Mouse (Mus musculus): ENCODE data around the gene Clic4. TPM values are rescaled to one million over a fixed set of nuclear protein-coding genes. Genes with fewer than 3 reads are reported as not detected.

Gene Clic4
- polyA plus RNA-seq, 1 experiment = 34.7 TPM

- no peak overlapping the region for H3K27ac ChIP-seq (ENCODE audit: insufficient read depth, low read length)
- no peak for DNase-seq (ENCODE audit: low read depth in 1 of 2, low spot score in 2 of 2)
- no peaks in the 10 kb centered on the region for H3K27me3 ChIP-seq (ENCODE audit: control insufficient read depth, insufficient read depth, low read length)
- TF ChIP-seq CTCF (IDR thresholded peaks at IDR 0.05; ENCODE audit: extremely low read depth, insufficient read depth, insufficient read length, insufficient replicate concordance) (no peak), POLR2A (IDR thresholded peaks at IDR 0.05; ENCODE audit: low read depth, low read length) (no peak)
- WGBS = 67% methylated on average over 5 of the region's 5 CpGs
- no peaks in the 10 kb centered on the region for H3K36me3 ChIP-seq (ENCODE audit: control insufficient read depth, insufficient read depth, low read length)
- H3K4me1 ChIP-seq (ENCODE audit: control insufficient read depth, insufficient read depth, insufficient read length) = peaks cover 21% of the 10 kb centered on the region
- no peak overlapping the region for H3K4me3 ChIP-seq (ENCODE audit: extremely low read depth, insufficient read depth, insufficient read length)
These were observed 67.9 kb downstream of the Clic4 start for GRCm38 (mm10) chr4:135204666-135205065.

- Histone ChIP-seq H3K4me3 (ENCODE audit: extremely low read depth, insufficient read depth, insufficient read length) (peak overlapping the region; percentile 42), H3K4me1 (ENCODE audit: control insufficient read depth, insufficient read depth, insufficient read length) (peaks cover 21% of the 10 kb centered on the region), H3K27me3 (ENCODE audit: control insufficient read depth, insufficient read depth, low read length) (no peaks in the 10 kb centered on the region), H3K27ac (ENCODE audit: insufficient read depth, low read length) (peak overlapping the region; percentile 87), H3K36me3 (ENCODE audit: control insufficient read depth, insufficient read depth, low read length) (no peaks in the 10 kb centered on the region)
- no peak for DNase-seq (ENCODE audit: low read depth in 1 of 2, low spot score in 2 of 2)
- TF ChIP-seq POLR2A (IDR thresholded peaks at IDR 0.05; ENCODE audit: low read depth, low read length) (no peak), CTCF (IDR thresholded peaks at IDR 0.05; ENCODE audit: extremely low read depth, insufficient read depth, insufficient read length, insufficient replicate concordance) (no peak)
- WGBS = 33% methylated on average over 17 of the region's 17 CpGs
These were observed 68.6 kb downstream of the Clic4 start for GRCm38 (mm10) chr4:135203806-135204560.

- no peaks in the 10 kb centered on the region for H3K36me3 ChIP-seq (ENCODE audit: control insufficient read depth, insufficient read depth, low read length)
- peak; percentile 52 to 76 for DNase-seq (ENCODE audit: low read depth in 1 of 2, low spot score in 2 of 2)
- TF ChIP-seq POLR2A (IDR thresholded peaks at IDR 0.05; ENCODE audit: low read depth, low read length) (no peak), CTCF (IDR thresholded peaks at IDR 0.05; ENCODE audit: extremely low read depth, insufficient read depth, insufficient read length, insufficient replicate concordance) (no peak)
- H3K27ac ChIP-seq (ENCODE audit: insufficient read depth, low read length) = peak overlapping the region; percentile 92
- 2% methylated on average over 14 of the region's 14 CpGs for WGBS
- H3K27me3 ChIP-seq (ENCODE audit: control insufficient read depth, insufficient read depth, low read length) = no peaks in the 10 kb centered on the region
- H3K4me3 ChIP-seq (ENCODE audit: extremely low read depth, insufficient read depth, insufficient read length) = peak overlapping the region; percentile 61
- H3K4me1 ChIP-seq (ENCODE audit: control insufficient read depth, insufficient read depth, insufficient read length) = peaks cover 22% of the 10 kb centered on the region
These were observed 69.3 kb downstream of the Clic4 start for GRCm38 (mm10) chr4:135203279-135203678.

- Histone ChIP-seq H3K4me3 (ENCODE audit: extremely low read depth, insufficient read depth, insufficient read length) (no peak overlapping the region), H3K27me3 (ENCODE audit: control insufficient read depth, insufficient read depth, low read length) (no peaks in the 10 kb centered on the region), H3K4me1 (ENCODE audit: control insufficient read depth, insufficient read depth, insufficient read length) (peaks cover 31% of the 10 kb centered on the region), H3K36me3 (ENCODE audit: control insufficient read depth, insufficient read depth, low read length) (no peaks in the 10 kb centered on the region), H3K27ac (ENCODE audit: insufficient read depth, low read length) (no peak overlapping the region)
- 85% methylated on average over 16 of the region's 16 CpGs for WGBS
- DNase-seq (ENCODE audit: low read depth in 1 of 2, low spot score in 2 of 2) = no peak
- no peak for TF ChIP-seq POLR2A (IDR thresholded peaks at IDR 0.05; ENCODE audit: low read depth, low read length)
- no peak for TF ChIP-seq CTCF (IDR thresholded peaks at IDR 0.05; ENCODE audit: extremely low read depth, insufficient read depth, insufficient read length, insufficient replicate concordance)
These were observed 70.8 kb downstream of the Clic4 start for GRCm38 (mm10) chr4:135201771-135202170.

- TF ChIP-seq POLR2A (IDR thresholded peaks at IDR 0.05; ENCODE audit: low read depth, low read length) = no peak
- no peak for TF ChIP-seq CTCF (IDR thresholded peaks at IDR 0.05; ENCODE audit: extremely low read depth, insufficient read depth, insufficient read length, insufficient replicate concordance)
- Histone ChIP-seq H3K4me3 (ENCODE audit: extremely low read depth, insufficient read depth, insufficient read length) (no peak overlapping the region), H3K4me1 (ENCODE audit: control insufficient read depth, insufficient read depth, insufficient read length) (peaks cover 10% of the 10 kb centered on the region), H3K27me3 (ENCODE audit: control insufficient read depth, insufficient read depth, low read length) (no peaks in the 10 kb centered on the region), H3K36me3 (ENCODE audit: control insufficient read depth, insufficient read depth, low read length) (no peaks in the 10 kb centered on the region), H3K27ac (ENCODE audit: insufficient read depth, low read length) (no peak overlapping the region)
- WGBS = 20% methylated on average over 8 of the region's 8 CpGs
- no peak for DNase-seq (ENCODE audit: low read depth in 1 of 2, low spot score in 2 of 2)
These were observed 74.8 kb downstream of the Clic4 start for GRCm38 (mm10) chr4:135197857-135198256.

- WGBS = 47% methylated on average over 5 of the region's 5 CpGs
- H3K27ac ChIP-seq (ENCODE audit: insufficient read depth, low read length) = no peak overlapping the region
- no peak for DNase-seq (ENCODE audit: low read depth in 1 of 2, low spot score in 2 of 2)
- H3K36me3 ChIP-seq (ENCODE audit: control insufficient read depth, insufficient read depth, low read length) = no peaks in the 10 kb centered on the region
- TF ChIP-seq POLR2A (IDR thresholded peaks at IDR 0.05; ENCODE audit: low read depth, low read length) = no peak
- H3K4me3 ChIP-seq (ENCODE audit: extremely low read depth, insufficient read depth, insufficient read length) = no peak overlapping the region
- H3K4me1 ChIP-seq (ENCODE audit: control insufficient read depth, insufficient read depth, insufficient read length) = peaks cover 6% of the 10 kb centered on the region; the same call in 1 of the 2 replicates
- no peaks in the 10 kb centered on the region for H3K27me3 ChIP-seq (ENCODE audit: control insufficient read depth, insufficient read depth, low read length)
These were observed 79.8 kb downstream of the Clic4 start for GRCm38 (mm10) chr4:135192841-135193240.

- no peak for DNase-seq (ENCODE audit: low read depth in 1 of 2, low spot score in 2 of 2)
- Histone ChIP-seq H3K4me1 (ENCODE audit: control insufficient read depth, insufficient read depth, insufficient read length) (no peaks in the 10 kb centered on the region), H3K27me3 (ENCODE audit: control insufficient read depth, insufficient read depth, low read length) (no peaks in the 10 kb centered on the region), H3K27ac (ENCODE audit: insufficient read depth, low read length) (no peak overlapping the region), H3K36me3 (ENCODE audit: control insufficient read depth, insufficient read depth, low read length) (no peaks in the 10 kb centered on the region), H3K4me3 (ENCODE audit: extremely low read depth, insufficient read depth, insufficient read length) (no peak overlapping the region)
- TF ChIP-seq CTCF (IDR thresholded peaks at IDR 0.05; ENCODE audit: extremely low read depth, insufficient read depth, insufficient read length, insufficient replicate concordance) (no peak), POLR2A (IDR thresholded peaks at IDR 0.05; ENCODE audit: low read depth, low read length) (no peak)
- WGBS = 84% methylated on average over 11 of the region's 11 CpGs
These were observed 81.0 kb downstream of the Clic4 start for GRCm38 (mm10) chr4:135191604-135192003.
